Mouse (Mus musculus): ENCODE results near the gene Gm960. TPM values are rescaled to one million over a fixed set of nuclear protein-coding genes. Genes with fewer than 3 reads are reported as not detected.

The Gm960 gene
- polyA plus RNA-seq, 1 experiment from 2014 or later, result 2.3 TPM

DNA sequence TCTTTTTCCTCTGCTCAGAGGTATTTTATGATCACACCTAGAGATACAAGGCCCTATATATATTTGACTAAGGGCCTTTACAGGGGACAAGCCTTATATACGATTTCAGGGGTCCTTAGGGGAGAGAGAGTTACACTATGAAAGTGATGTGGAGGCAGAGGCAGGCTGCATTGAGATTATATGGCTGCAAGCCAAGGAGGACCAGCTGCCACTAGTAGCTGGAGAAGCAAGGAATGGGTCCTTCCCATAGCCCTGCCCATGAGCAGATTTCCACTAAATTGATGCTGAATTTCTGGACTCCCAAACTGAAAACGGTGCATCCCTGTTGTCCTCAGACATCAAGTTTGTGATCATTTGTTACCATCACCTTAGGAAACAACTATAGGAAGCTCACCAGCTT is 114.6 kb downstream of the Gm960 start:
- H3K9me3 ChIP-seq, result no peaks in the 10 kb centered on the region
- H3K4me1 ChIP-seq, result no peaks in the 10 kb centered on the region
- H3K36me3 ChIP-seq, result no peaks in the 10 kb centered on the region
- H3K9ac ChIP-seq, result no peak overlapping the region
- no peaks in the 10 kb centered on the region for H3K27me3 ChIP-seq (replicated peaks)
- no peak for ATAC-seq (ENCODE audit: insufficient read depth, low FRiP score, low read depth)
- no peak overlapping the region for H3K4me3 ChIP-seq (replicated peaks)
- no peak overlapping the region for H3K27ac ChIP-seq
- WGBS, result 54% methylated on average over 2 of the region's 2 CpGs
- H3K4me2 ChIP-seq, result no peak overlapping the region

DNA sequence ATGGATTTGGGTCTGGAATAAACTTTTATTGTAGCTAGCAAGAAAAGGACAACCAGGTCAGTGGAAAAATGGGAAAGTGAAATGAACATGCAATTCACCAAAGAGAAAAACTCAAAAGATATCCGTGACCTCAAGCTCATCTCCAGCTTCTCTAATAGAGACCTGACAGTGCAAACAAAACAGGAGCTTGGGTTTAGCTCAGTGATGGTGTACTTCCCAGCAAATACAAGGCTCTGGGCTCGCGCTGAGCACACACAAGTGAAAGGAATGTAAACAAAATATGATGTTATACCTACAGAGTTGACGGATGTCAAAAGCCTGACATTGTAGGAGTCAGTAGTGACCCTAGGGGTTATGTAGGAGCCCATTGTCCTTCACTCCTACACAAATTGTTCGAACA is 119.2 kb downstream of the Gm960 start:
- no peaks in the 10 kb centered on the region for H3K4me1 ChIP-seq
- H3K27me3 ChIP-seq (replicated peaks), result no peaks in the 10 kb centered on the region
- no peaks in the 10 kb centered on the region for H3K9me3 ChIP-seq
- WGBS, result 44% methylated on average over 5 of the region's 5 CpGs
- no peak overlapping the region for H3K27ac ChIP-seq
- H3K9ac ChIP-seq, result no peak overlapping the region
- H3K36me3 ChIP-seq, result no peaks in the 10 kb centered on the region
- H3K4me2 ChIP-seq, result no peak overlapping the region
- no peak overlapping the region for H3K4me3 ChIP-seq (replicated peaks)
- no peak for ATAC-seq (ENCODE audit: insufficient read depth, low FRiP score, low read depth)

DNA sequence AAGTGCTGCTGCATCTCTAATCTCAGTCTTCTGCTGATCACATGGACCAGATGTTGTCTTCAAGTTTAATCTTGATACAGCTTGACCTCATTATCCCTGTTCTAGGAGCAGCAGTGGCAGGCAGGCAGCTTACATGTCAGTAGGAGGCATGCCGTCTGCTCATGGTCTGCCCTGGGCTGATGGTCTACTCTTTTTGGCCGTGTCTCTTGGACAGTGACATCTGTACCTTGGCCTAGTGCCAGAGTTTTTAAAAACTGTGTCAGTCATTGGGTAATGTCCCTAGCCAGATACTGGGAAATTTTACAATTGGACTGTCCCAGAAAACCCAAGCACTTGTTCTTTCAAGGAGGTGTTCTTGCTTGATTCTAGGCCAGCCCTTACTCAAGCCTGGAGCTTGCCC is 119.7 kb downstream of the Gm960 start:
- Histone ChIP-seq H3K4me2 (no peak overlapping the region), H3K36me3 (no peaks in the 10 kb centered on the region), H3K9ac (no peak overlapping the region), H3K27me3 (replicated peaks) (no peaks in the 10 kb centered on the region), H3K27ac (no peak overlapping the region), H3K4me1 (no peaks in the 10 kb centered on the region), H3K4me3 (replicated peaks) (no peak overlapping the region), H3K9me3 (no peaks in the 10 kb centered on the region)
- no peak for ATAC-seq (ENCODE audit: insufficient read depth, low FRiP score, low read depth)
- whole genome bisulfite sequencing, result 62% methylated on average over 2 of the region's 2 CpGs

Small RNA genes lying within 50 kb of the gene (microRNA-seq; reads per million reads assigned to microRNA genes)
- gene Mir6986, result 0.97 reads per million

Other genes starting within 250 kb of the Gm960 start
- 0.81 and 0.99 TPM in 2 replicates for gene Syt12, start 221.2 kb downstream of the Gm960 start, polyA plus RNA-seq (2015; fragmentation: Nextera tagmentation; extraction: Ambion mirVana)
- gene 2010003K11Rik, start 200.1 kb downstream of the Gm960 start, polyA plus RNA-seq (2015; fragmentation: Nextera tagmentation; extraction: Ambion mirVana), result 1.2 and 1.3 TPM in 2 replicates
- gene Pcx, start 188.2 kb downstream of the Gm960 start, polyA plus RNA-seq (2015; fragmentation: Nextera tagmentation; extraction: Ambion mirVana), result 18.0 and 19.1 TPM in 2 replicates
- 5.7 and 6.1 TPM in 2 replicates for gene Lrfn4, start 83.0 kb downstream of the Gm960 start, polyA plus RNA-seq (2015; fragmentation: Nextera tagmentation; extraction: Ambion mirVana)
- 66.1 and 66.8 TPM in 2 replicates for gene Rce1, start 73.0 kb downstream of the Gm960 start, polyA plus RNA-seq (2015; fragmentation: Nextera tagmentation; extraction: Ambion mirVana)
- gene Sptbn2, start 12.5 kb upstream of the Gm960 start, polyA plus RNA-seq (2015; fragmentation: Nextera tagmentation; extraction: Ambion mirVana), result 2.8 and 2.9 TPM in 2 replicates
- gene Rbm4b, start 57.8 kb upstream of the Gm960 start, polyA plus RNA-seq (2015; fragmentation: Nextera tagmentation; extraction: Ambion mirVana), result 57.7 and 59.7 TPM in 2 replicates
- gene Rbm4, start 95.2 kb upstream of the Gm960 start, polyA plus RNA-seq (2015; fragmentation: Nextera tagmentation; extraction: Ambion mirVana), result 50.1 and 52.2 TPM in 2 replicates
- 29.9 and 38.0 TPM in 2 replicates for gene Gm21992, start 112.9 kb upstream of the Gm960 start, polyA plus RNA-seq (2015; fragmentation: Nextera tagmentation; extraction: Ambion mirVana)
- 70.3 and 75.2 TPM in 2 replicates for gene Rbm14, start 113.0 kb upstream of the Gm960 start, polyA plus RNA-seq (2015; fragmentation: Nextera tagmentation; extraction: Ambion mirVana)
- 51.1 and 54.1 TPM in 2 replicates for gene Ccs, start 140.7 kb upstream of the Gm960 start, polyA plus RNA-seq (2015; fragmentation: Nextera tagmentation; extraction: Ambion mirVana)
- gene Ccdc87, start 140.7 kb upstream of the Gm960 start, polyA plus RNA-seq (2015; fragmentation: Nextera tagmentation; extraction: Ambion mirVana), result 0.12 TPM in 1 of 2 replicates, not detected in the other
- 24.9 and 34.0 TPM in 2 replicates for gene Ctsf, start 156.5 kb upstream of the Gm960 start, polyA plus RNA-seq (2015; fragmentation: Nextera tagmentation; extraction: Ambion mirVana)
- gene Actn3, start 179.2 kb upstream of the Gm960 start, polyA plus RNA-seq (2015; fragmentation: Nextera tagmentation; extraction: Ambion mirVana), result 2.3 and 2.5 TPM in 2 replicates
- gene Zdhhc24, start 180.0 kb upstream of the Gm960 start, polyA plus RNA-seq (2015; fragmentation: Nextera tagmentation; extraction: Ambion mirVana), result 11.4 and 11.6 TPM in 2 replicates
- gene Bbs1, start 208.0 kb upstream of the Gm960 start, polyA plus RNA-seq (2015; fragmentation: Nextera tagmentation; extraction: Ambion mirVana), result 2.7 and 3.0 TPM in 2 replicates
- gene Dpp3, start 229.6 kb upstream of the Gm960 start, polyA plus RNA-seq (2015; fragmentation: Nextera tagmentation; extraction: Ambion mirVana), result 107 and 122 TPM in 2 replicates
- gene Peli3, start 244.5 kb upstream of the Gm960 start, polyA plus RNA-seq (2015; fragmentation: Nextera tagmentation; extraction: Ambion mirVana), result 1.7 and 1.9 TPM in 2 replicates